Mouse (Mus musculus) intestine, embryonic 15.5 days (tissue): ENCODE data around the gene Pih1d1. TPM values are rescaled to one million over a fixed set of nuclear protein-coding genes. Genes with fewer than 3 reads are reported as not detected.
A peak's percentile ranks its signal among the peaks of the same experiment; 100 is the strongest.

Experiments used
- ATAC-seq: fragments of 200-750 bp; cut with Nextera tagmentation; 2 replicates; pipeline ENCODE4 v1.8.0; 2017; ENCODE audit warnings: moderate TSS enrichment, moderate library complexity
- H3K27ac ChIP-seq: fragments of 300-500 bp; sonication (generic); 2 replicates; pipeline ENCODE4 v1.5.1; 2015; ENCODE audit warnings: mild to moderate bottlenecking, inconsistent platforms
- H3K27me3 ChIP-seq: fragments of 300-500 bp; sonication (generic); replicated peaks from 2 replicates; pipeline ENCODE4 v1.6.1; 2015; ENCODE audit warnings: inconsistent platforms
- H3K36me3 ChIP-seq: fragments of 300-500 bp; sonication (generic); 2 replicates; pipeline ENCODE4 v1.6.1; 2015; ENCODE audit warnings: inconsistent platforms
- H3K4me1 ChIP-seq: fragments of 300-500 bp; sonication (generic); replicated peaks from 2 replicates; pipeline ENCODE4 v1.6.1; 2015; ENCODE audit warnings: inconsistent platforms
- H3K4me2 ChIP-seq: fragments of 300-500 bp; sonication (generic); replicated peaks from 2 replicates; pipeline ENCODE4 v1.6.1; 2015; ENCODE audit warnings: mild to moderate bottlenecking, inconsistent platforms
- H3K4me3 ChIP-seq: fragments of 300-500 bp; sonication (generic); replicated peaks from 2 replicates; pipeline ENCODE4 v1.5.1; 2015; ENCODE audit warnings: inconsistent platforms
- H3K9ac ChIP-seq: fragments of 300-500 bp; sonication (generic); 2 replicates; pipeline ENCODE4 v1.6.1; 2015; ENCODE audit warnings: inconsistent platforms
- H3K9me3 ChIP-seq: fragments of 300-500 bp; sonication (generic); 2 replicates; pipeline ENCODE4 v1.6.1; 2016; ENCODE audit warnings: inconsistent platforms
- whole genome bisulfite sequencing: fragments of 180-500 bp; shearing (Covaris S2); methylation state at CpG from one replicate; pipeline ENCODE4 v1.1.7; 2015; 5-methylcytosine and 5-hydroxymethylcytosine counted together
- microRNA counts: library from miRNA; unstranded; fragments of <30 nt; microRNA quantifications from one replicate; lab custom pipeline; 2016
- polyA plus RNA-seq: library from polyadenylated mRNA; unstranded; fragments of >200 nt; fragmentation: Nextera tagmentation; extraction: Ambion mirVana; gene quantifications from 2 replicates; pipeline ENCODE4 v1.2.1, GENCODE M21; 2015

The Pih1d1 gene
- polyA plus RNA-seq, 1 experiment from 2014 or later = 94.1 TPM

GRCm38 (mm10) chr7:45204380-45205143 is 50.5 kb downstream of the Pih1d1 start, which contains the start of gene Ccdc155:
Ccdc155 (minus strand) TSS chr7:45204892.
- H3K4me3 ChIP-seq = peak within 1 kb of the TSS; percentile 43
- H3K27ac ChIP-seq = no peak within 1 kb of the TSS
- H3K4me1 ChIP-seq = no peaks in the 10 kb centered on the region
- peak; percentile 95 for ATAC-seq
- H3K9ac ChIP-seq = peak within 1 kb of the TSS; percentile 28
- H3K27me3 ChIP-seq = 0 out of 2 replicates have a peak, but pooled peaks cover 6% of the 10 kb centered on the region
- no peaks in the 10 kb centered on the region for H3K36me3 ChIP-seq
- peak within 1 kb of the TSS; percentile 68 for H3K4me2 ChIP-seq
- no peaks in the 10 kb centered on the region for H3K9me3 ChIP-seq
- WGBS = 8% methylated on average over 44 of the region's 44 CpGs

- H3K27me3 ChIP-seq = peaks cover 10% of the 10 kb centered on the region
- H3K4me1 ChIP-seq = peaks cover 6% of the 10 kb centered on the region; the same call in 1 of the 2 replicates
- H3K36me3 ChIP-seq = no peaks in the 10 kb centered on the region
- no peak overlapping the region for H3K4me3 ChIP-seq
- H3K27ac ChIP-seq = no peak overlapping the region
- no peak overlapping the region for H3K9ac ChIP-seq
- ATAC-seq = no peak
- H3K4me2 ChIP-seq = no peak overlapping the region
- no peaks in the 10 kb centered on the region for H3K9me3 ChIP-seq
- WGBS = 76% methylated on average over 6 of the region's 6 CpGs
Observed at GRCm38 (mm10) chr7:45208260-45208659, 54.2 kb downstream of the Pih1d1 start.

MicroRNAs encoded within 50 kb of the gene (microRNA counts, 519-probe panel; counts per million panel counts)
- 2,651 counts per million, percentile 69 among the panel's probes with 10 or more counts for microRNA mmu-miR-150 (lab: Ali Mortazavi, UCI)

Other genes starting within 250 kb of the Pih1d1 start
- gene Ap2a1, start 224.8 kb upstream of the Pih1d1 start, polyA plus RNA-seq = 60.1 and 65.0 TPM in 2 replicates
- 0.14 TPM in 1 of 2 replicates, not detected in the other for gene Tsks, start 211.1 kb upstream of the Pih1d1 start, polyA plus RNA-seq
- gene Cpt1c, start 179.5 kb upstream of the Pih1d1 start, polyA plus RNA-seq = 16.1 and 16.5 TPM in 2 replicates
- gene Prmt1, start 167.7 kb upstream of the Pih1d1 start, polyA plus RNA-seq = 449 and 456 TPM in 2 replicates
- gene Irf3, start 156.7 kb upstream of the Pih1d1 start, polyA plus RNA-seq = 89.9 and 99.6 TPM in 2 replicates
- 37.3 and 43.6 TPM in 2 replicates for gene Bcl2l12, start 155.6 kb upstream of the Pih1d1 start, polyA plus RNA-seq
- gene Scaf1, start 137.9 kb upstream of the Pih1d1 start, polyA plus RNA-seq = 32.0 and 33.6 TPM in 2 replicates
- 57.6 and 61.0 TPM in 2 replicates for gene Rras, start 136.3 kb upstream of the Pih1d1 start, polyA plus RNA-seq
- 7.1 and 8.7 TPM in 2 replicates for gene Prr12, start 101.4 kb upstream of the Pih1d1 start, polyA plus RNA-seq
- gene Nosip, start 91.9 kb upstream of the Pih1d1 start, polyA plus RNA-seq = 49.5 and 50.5 TPM in 2 replicates
- gene Prrg2, start 91.6 kb upstream of the Pih1d1 start, polyA plus RNA-seq = 29.2 and 29.5 TPM in 2 replicates
- 265 and 267 TPM in 2 replicates for gene Rcn3, start 62.1 kb upstream of the Pih1d1 start, polyA plus RNA-seq
- gene Fcgrt, start 50.5 kb upstream of the Pih1d1 start, polyA plus RNA-seq = 153 and 168 TPM in 2 replicates
- gene Rps11, start 29.9 kb upstream of the Pih1d1 start, polyA plus RNA-seq = 1,711 TPM in 2 replicates
- 1,301 and 1,445 TPM in 2 replicates for gene Rpl13a, start 25.5 kb upstream of the Pih1d1 start, polyA plus RNA-seq
- gene Gm45713, start 18.1 kb upstream of the Pih1d1 start, polyA plus RNA-seq = 0.24 and 0.28 TPM in 2 replicates
- gene Flt3l, start 17.9 kb upstream of the Pih1d1 start, polyA plus RNA-seq = 1.8 and 2.0 TPM in 2 replicates
- 79.0 and 87.3 TPM in 2 replicates for gene Aldh16a1, start 281 bp downstream of the Pih1d1 start, polyA plus RNA-seq
- gene Slc17a7, start 9.6 kb downstream of the Pih1d1 start, polyA plus RNA-seq = 0.13 and 0.15 TPM in 2 replicates
- gene Gfy, start 25.3 kb downstream of the Pih1d1 start, polyA plus RNA-seq = not detected in 2 replicates
- not detected in 2 replicates for gene Pth2, start 26.7 kb downstream of the Pih1d1 start, polyA plus RNA-seq
- gene Ccdc155, start 50.6 kb downstream of the Pih1d1 start, polyA plus RNA-seq = 0.61 and 0.69 TPM in 2 replicates
- gene Dkkl1, start 57.8 kb downstream of the Pih1d1 start, polyA plus RNA-seq = 1.0 and 1.1 TPM in 2 replicates
- gene Tead2, start 61.5 kb downstream of the Pih1d1 start, polyA plus RNA-seq = 93.2 and 97.0 TPM in 2 replicates
- 3.5 and 3.6 TPM in 2 replicates for gene Cd37, start 84.8 kb downstream of the Pih1d1 start, polyA plus RNA-seq
- not detected in 2 replicates for gene Slc6a16, start 86.8 kb downstream of the Pih1d1 start, polyA plus RNA-seq
- not detected in 2 replicates for gene Slc6a21, start 123.2 kb downstream of the Pih1d1 start, polyA plus RNA-seq
- 20.4 and 29.1 TPM in 2 replicates for gene Trpm4, start 179.5 kb downstream of the Pih1d1 start, polyA plus RNA-seq
- gene Hrc, start 181.0 kb downstream of the Pih1d1 start, polyA plus RNA-seq = 0.97 and 1.2 TPM in 2 replicates
- gene Ppfia3, start 212.7 kb downstream of the Pih1d1 start, polyA plus RNA-seq = 5.6 and 6.9 TPM in 2 replicates
- gene Lin7b, start 216.3 kb downstream of the Pih1d1 start, polyA plus RNA-seq = 1.9 and 2.4 TPM in 2 replicates
- 195 and 200 TPM in 2 replicates for gene Snrnp70, start 241.4 kb downstream of the Pih1d1 start, polyA plus RNA-seq